Mouse (Mus musculus) liver, embryonic 13.5 days (tissue): ENCODE measurements around the gene Tcp11x2. TPM values are rescaled to one million over a fixed set of nuclear protein-coding genes. Genes with fewer than 3 reads are reported as not detected.

ENCODE experiments used
- ATAC-seq: fragments of 200-750 bp; cut with Nextera tagmentation; 2 replicates; pipeline ENCODE4 v1.8.0; 2017; ENCODE audit warnings: low read depth, mild to moderate bottlenecking, moderate number of reproducible peaks, moderate library complexity
- DNase-seq: peaks from one replicate; pipeline ENCODE4 v3.0.0; 2022
- H3K27ac ChIP-seq: fragments of 300-500 bp; sonication (generic); 2 replicates; pipeline ENCODE4 v1.5.1; 2015; ENCODE audit warnings: moderate library complexity, mild to moderate bottlenecking, inconsistent platforms
- H3K27me3 ChIP-seq: fragments of 300-500 bp; sonication (generic); 2 replicates; pipeline ENCODE4 v1.6.1; 2015; ENCODE audit warnings: mild to moderate bottlenecking, inconsistent platforms
- H3K36me3 ChIP-seq: fragments of 300-500 bp; sonication (generic); 2 replicates; pipeline ENCODE4 v1.6.1; 2015; ENCODE audit warnings: mild to moderate bottlenecking, inconsistent platforms
- H3K4me1 ChIP-seq: fragments of 300-500 bp; sonication (generic); replicated peaks from 2 replicates; pipeline ENCODE4 v1.6.1; 2015; ENCODE audit warnings: inconsistent platforms
- H3K4me2 ChIP-seq: fragments of 300-500 bp; sonication (generic); 2 replicates; pipeline ENCODE4 v1.6.1; 2015; ENCODE audit warnings: inconsistent platforms, mild to moderate bottlenecking, moderate library complexity
- H3K4me3 ChIP-seq: fragments of 300-500 bp; sonication (generic); replicated peaks from 2 replicates; pipeline ENCODE4 v1.5.1; 2015; ENCODE audit warnings: mild to moderate bottlenecking, inconsistent platforms
- H3K9ac ChIP-seq: fragments of 300-500 bp; sonication (generic); 2 replicates; pipeline ENCODE4 v1.6.1; 2015; ENCODE audit warnings: mild to moderate bottlenecking, inconsistent platforms
- H3K9me3 ChIP-seq: fragments of 300-500 bp; sonication (generic); replicated peaks from 2 replicates; pipeline ENCODE4 v1.6.1; 2016; ENCODE audit warnings: inconsistent platforms
- WGBS: fragments of 180-500 bp; shearing (Covaris S2); methylation state at CpG from one replicate; pipeline ENCODE4 v1.1.7; 2015; ENCODE audit not compliant: insufficient replicate concordance; 5-methylcytosine and 5-hydroxymethylcytosine counted together
- polyA plus RNA-seq: library from polyadenylated mRNA; unstranded; fragments of >200 nt; fragmentation: Nextera tagmentation; extraction: Ambion mirVana; gene quantifications from 2 replicates; pipeline ENCODE4 v1.2.1, GENCODE M21; 2015

Gene Tcp11x2
- polyA plus RNA-seq: not detected in 2 replicates

GRCm38 (mm10) chrX:135693633-135694032 is at the start of gene Tcp11x2:
Tcp11x2 (minus strand) TSS chrX:135693790.
- WGBS: 52% methylated on average over 1 of the region's 1 CpGs
- H3K4me3 ChIP-seq: no peak within 1 kb of the TSS
- no peaks in the 10 kb centered on the region for H3K4me1 ChIP-seq
- no peak within 1 kb of the TSS for H3K4me2 ChIP-seq
- ATAC-seq (no peak), DNase-seq (no peak)
- no peak within 1 kb of the TSS for H3K27ac ChIP-seq
- H3K27me3 ChIP-seq: peaks cover 4% of the 10 kb centered on the region; the same call in 1 of the 2 replicates
- H3K36me3 ChIP-seq: no peaks in the 10 kb centered on the region
- H3K9me3 ChIP-seq: no peaks in the 10 kb centered on the region
- H3K9ac ChIP-seq: no peak within 1 kb of the TSS

GRCm38 (mm10) chrX:135743056-135743355 is 49.4 kb upstream of the Tcp11x2 start:
- WGBS: 13% methylated on average over 7 of the region's 7 CpGs
- Histone ChIP-seq H3K4me1 (peaks cover 9% of the 10 kb centered on the region; the same call in 1 of the 2 replicates), H3K36me3 (no peaks in the 10 kb centered on the region), H3K4me3 (peak overlapping the region; percentile 71), H3K27ac (peak overlapping the region; percentile 30; the same call in 1 of the 2 replicates), H3K9me3 (no peaks in the 10 kb centered on the region), H3K27me3 (no peaks in the 10 kb centered on the region), H3K9ac (peak overlapping the region; percentile 76), H3K4me2 (peak overlapping the region; percentile 69)
- ATAC-seq (peak; percentile 30; the same call in 1 of the 2 replicates), DNase-seq (no peak)

GRCm38 (mm10) chrX:135742304-135743055 is 48.9 kb upstream of the Tcp11x2 start, which contains the start of the genes Armcx5 and Gprasp1:
Armcx5 (plus strand) TSS chrX:135742733.
Gprasp1 (plus strand) TSS chrX:135742733.
- peaks cover 9% of the 10 kb centered on the region; the same call in 1 of the 2 replicates for H3K4me1 ChIP-seq
- peak; percentile 73 for DNase-seq
- no peaks in the 10 kb centered on the region for H3K9me3 ChIP-seq
- H3K9ac ChIP-seq: peak within 1 kb of the TSS; percentile 76
- H3K4me3 ChIP-seq: peak within 1 kb of the TSS; percentile 71
- H3K27ac ChIP-seq: peak within 1 kb of the TSS; percentile 50; the same call in 1 of the 2 replicates
- peak; percentile 97 for ATAC-seq
- no peaks in the 10 kb centered on the region for H3K27me3 ChIP-seq
- 13% methylated on average over 48 of the region's 48 CpGs for WGBS
- H3K36me3 ChIP-seq: no peaks in the 10 kb centered on the region
- H3K4me2 ChIP-seq: peak within 1 kb of the TSS; percentile 69

GRCm38 (mm10) chrX:135738730-135739520 is 45.3 kb upstream of the Tcp11x2 start:
- no peak overlapping the region for H3K4me3 ChIP-seq
- no peak overlapping the region for H3K27ac ChIP-seq
- ATAC-seq (no peak), DNase-seq (no peak)
- no peaks in the 10 kb centered on the region for H3K9me3 ChIP-seq
- H3K4me1 ChIP-seq: peaks cover 9% of the 10 kb centered on the region; the same call in 1 of the 2 replicates
- no peak overlapping the region for H3K4me2 ChIP-seq
- 75% methylated on average over 2 of the region's 2 CpGs for WGBS
- H3K9ac ChIP-seq: no peak overlapping the region
- H3K27me3 ChIP-seq: no peaks in the 10 kb centered on the region
- H3K36me3 ChIP-seq: no peaks in the 10 kb centered on the region

GRCm38 (mm10) chrX:135725161-135725560 is 31.6 kb upstream of the Tcp11x2 start, which contains the start of gene Tmsb15a:
Tmsb15a (minus strand) TSS chrX:135725261.
- Histone ChIP-seq H3K4me2 (no peak within 1 kb of the TSS), H3K4me3 (no peak within 1 kb of the TSS), H3K9me3 (no peaks in the 10 kb centered on the region), H3K27me3 (peaks cover under 1% of the 10 kb centered on the region; the same call in 1 of the 2 replicates), H3K9ac (no peak within 1 kb of the TSS), H3K4me1 (no peaks in the 10 kb centered on the region), H3K27ac (no peak within 1 kb of the TSS), H3K36me3 (no peaks in the 10 kb centered on the region)
- DNase-seq: no peak
- no peak for ATAC-seq
- 75% methylated on average over 10 of the region's 10 CpGs for WGBS

- no peak overlapping the region for H3K27ac ChIP-seq
- no peak overlapping the region for H3K4me2 ChIP-seq
- no peaks in the 10 kb centered on the region for H3K36me3 ChIP-seq
- H3K27me3 ChIP-seq: no peaks in the 10 kb centered on the region
- H3K9me3 ChIP-seq: no peaks in the 10 kb centered on the region
- no peak overlapping the region for H3K9ac ChIP-seq
- no peak overlapping the region for H3K4me3 ChIP-seq
- DNase-seq: no peak
- H3K4me1 ChIP-seq: no peaks in the 10 kb centered on the region
- 50% methylated on average over 2 of the region's 2 CpGs for WGBS
- ATAC-seq: no peak
Measured at GRCm38 (mm10) chrX:135712845-135713244, 19.3 kb upstream of the Tcp11x2 start.

GRCm38 (mm10) chrX:135704349-135704748 is 10.8 kb upstream of the Tcp11x2 start:
- ATAC-seq: no peak
- Histone ChIP-seq H3K36me3 (no peaks in the 10 kb centered on the region), H3K9ac (no peak overlapping the region), H3K4me3 (no peak overlapping the region), H3K27ac (no peak overlapping the region), H3K27me3 (no peaks in the 10 kb centered on the region), H3K9me3 (no peaks in the 10 kb centered on the region), H3K4me2 (no peak overlapping the region), H3K4me1 (no peaks in the 10 kb centered on the region)
- 25% methylated on average over 2 of the region's 2 CpGs for WGBS
- no peak for DNase-seq

GRCm38 (mm10) chrX:135703111-135703510 is 9.5 kb upstream of the Tcp11x2 start:
- WGBS: 57% methylated on average over 1 of the region's 1 CpGs
- no peaks in the 10 kb centered on the region for H3K27me3 ChIP-seq
- no peaks in the 10 kb centered on the region for H3K9me3 ChIP-seq

GRCm38 (mm10) chrX:135687802-135688201 is 5.8 kb downstream of the Tcp11x2 start:
- no peak overlapping the region for H3K27ac ChIP-seq
- ATAC-seq (no peak), DNase-seq (no peak)
- H3K36me3 ChIP-seq: no peaks in the 10 kb centered on the region
- 0 out of 2 replicates have a peak, but pooled peaks cover 4% of the 10 kb centered on the region for H3K27me3 ChIP-seq
- whole genome bisulfite sequencing: 49% methylated on average over 3 of the region's 3 CpGs
- H3K9me3 ChIP-seq: no peaks in the 10 kb centered on the region
- no peak overlapping the region for H3K4me3 ChIP-seq
- H3K4me2 ChIP-seq: no peak overlapping the region
- no peak overlapping the region for H3K9ac ChIP-seq
- no peaks in the 10 kb centered on the region for H3K4me1 ChIP-seq

More at GRCm38 (mm10) chrX:135703111-135703510, 9.5 kb upstream of the Tcp11x2 start:
- ATAC-seq (no peak), DNase-seq (no peak)
- H3K4me1 ChIP-seq: no peaks in the 10 kb centered on the region
- H3K36me3 ChIP-seq: no peaks in the 10 kb centered on the region
- H3K4me3 ChIP-seq: no peak overlapping the region
- no peak overlapping the region for H3K4me2 ChIP-seq
- H3K9ac ChIP-seq: no peak overlapping the region
- H3K27ac ChIP-seq: no peak overlapping the region

GRCm38 (mm10) chrX:135681858-135682257 is 11.7 kb downstream of the Tcp11x2 start:
- Histone ChIP-seq H3K4me3 (no peak overlapping the region), H3K27ac (no peak overlapping the region), H3K4me1 (no peaks in the 10 kb centered on the region), H3K9ac (no peak overlapping the region), H3K27me3 (no peaks in the 10 kb centered on the region), H3K36me3 (no peaks in the 10 kb centered on the region), H3K4me2 (no peak overlapping the region), H3K9me3 (no peaks in the 10 kb centered on the region)
- ATAC-seq: no peak
- no peak for DNase-seq
- WGBS: 62% methylated on average over 2 of the region's 2 CpGs

- H3K36me3 ChIP-seq: no peaks in the 10 kb centered on the region
- no peak overlapping the region for H3K27ac ChIP-seq
- ATAC-seq: no peak
- H3K4me2 ChIP-seq: no peak overlapping the region
- H3K9me3 ChIP-seq: no peaks in the 10 kb centered on the region
- no peaks in the 10 kb centered on the region for H3K4me1 ChIP-seq
- H3K9ac ChIP-seq: no peak overlapping the region
- H3K4me3 ChIP-seq: no peak overlapping the region
- no peaks in the 10 kb centered on the region for H3K27me3 ChIP-seq
- WGBS: 39% methylated on average over 9 of the region's 9 CpGs
- DNase-seq: no peak
Measured at GRCm38 (mm10) chrX:135652173-135652772, 41.3 kb downstream of the Tcp11x2 start.
